Mouse (Mus musculus): Measurements from ENCODE around the gene Mis18a. TPM values are rescaled to one million over a fixed set of nuclear protein-coding genes. Genes with fewer than 3 reads are reported as not detected.

Gene Mis18a
- polyA plus RNA-seq, 1 experiment from 2014 or later = 35.0 TPM

DNA sequence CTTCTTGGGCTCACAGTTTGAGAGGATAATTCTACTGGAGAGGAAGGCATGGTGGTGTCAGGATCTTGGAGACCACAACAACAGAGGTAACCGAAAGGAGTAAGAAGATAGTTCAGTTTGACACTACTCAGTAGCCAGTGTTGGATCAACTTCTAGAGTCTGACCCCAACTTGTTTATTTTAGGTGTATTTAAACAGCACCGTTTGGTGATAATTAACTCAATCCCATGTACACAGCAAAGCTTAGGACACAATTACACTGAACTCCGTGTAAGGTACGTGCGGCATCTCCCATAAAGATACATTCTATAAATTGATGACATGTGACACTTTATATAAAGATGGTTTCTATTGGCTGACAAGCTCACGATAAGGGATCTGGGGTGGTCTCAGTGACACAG lies 52.6 kb downstream of the Mis18a start:
- Histone ChIP-seq H3K27ac (ENCODE audit: low read length) (no peak overlapping the region), H3K36me3 (ENCODE audit: control insufficient read depth, insufficient read depth) (no peaks in the 10 kb centered on the region), H3K27me3 (ENCODE audit: control insufficient read depth, insufficient read depth, low read length) (no peaks in the 10 kb centered on the region), H3K4me2 (ENCODE audit: low read depth, low read length) (no peak overlapping the region), H3K4me3 (ENCODE audit: low read length) (no peak overlapping the region), H3K9ac (ENCODE audit: low read length) (no peak overlapping the region), H3K9me3 (replicated peaks; ENCODE audit: control insufficient read depth, low read length) (peaks cover 4% of the 10 kb centered on the region), H3K4me1 (ENCODE audit: control insufficient read depth, insufficient read depth, low read length) (no peaks in the 10 kb centered on the region)
- 95% methylated on average over 6 of the region's 6 CpGs for WGBS
- ATAC-seq (replicated peaks; ENCODE audit: extremely low read depth, insufficient read depth, low FRiP score) = no peak

DNA sequence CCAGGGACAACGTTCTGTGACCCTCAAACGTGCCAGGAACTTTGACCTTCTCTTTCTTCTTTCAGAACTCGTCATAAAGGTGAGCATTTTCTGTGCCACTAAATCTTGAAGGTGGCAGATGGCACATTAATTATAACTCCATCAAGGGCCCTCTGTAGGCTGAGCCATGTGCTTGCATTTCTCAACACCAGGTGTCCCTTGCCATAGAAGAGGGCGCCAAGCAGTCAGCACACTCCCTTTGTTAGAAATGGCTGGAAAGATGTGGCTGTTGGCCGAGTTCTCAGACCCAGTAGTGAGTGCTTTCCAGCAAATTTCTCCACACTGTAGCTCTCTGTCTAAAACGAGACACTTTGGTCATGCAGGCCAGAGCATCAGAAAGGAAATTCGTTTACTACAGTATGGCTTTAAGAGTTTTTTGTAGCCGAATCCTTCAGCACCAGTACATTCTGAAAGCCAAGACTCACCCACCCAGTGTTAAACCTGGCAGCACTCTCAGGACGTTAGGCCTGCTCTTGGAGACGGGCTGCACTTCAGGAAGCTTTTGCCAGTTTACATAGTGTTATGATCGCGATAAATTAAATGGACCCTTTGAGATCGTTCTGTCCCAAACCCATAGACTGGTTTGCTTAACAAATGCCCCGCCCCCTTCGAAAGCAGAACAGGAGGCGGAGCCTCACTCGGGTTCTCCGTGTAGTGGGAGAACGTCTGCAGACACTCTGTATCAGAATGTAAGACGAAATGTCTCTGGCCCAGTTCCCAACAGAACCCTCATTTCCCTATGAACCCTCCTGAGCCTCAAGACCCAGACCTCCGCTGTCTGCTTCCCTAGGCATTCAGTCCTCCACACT lies 53.5 kb downstream of the Mis18a start:
- H3K4me2 ChIP-seq (ENCODE audit: low read depth, low read length) = no peak overlapping the region
- H3K36me3 ChIP-seq (ENCODE audit: control insufficient read depth, insufficient read depth) = no peaks in the 10 kb centered on the region
- 74% methylated on average over 21 of the region's 21 CpGs for WGBS
- no peak for ATAC-seq (replicated peaks; ENCODE audit: extremely low read depth, insufficient read depth, low FRiP score)
- H3K9me3 ChIP-seq (replicated peaks; ENCODE audit: control insufficient read depth, low read length) = no peaks in the 10 kb centered on the region
- no peaks in the 10 kb centered on the region for H3K27me3 ChIP-seq (ENCODE audit: control insufficient read depth, insufficient read depth, low read length)
- no peak overlapping the region for H3K9ac ChIP-seq (ENCODE audit: low read length)
- no peak overlapping the region for H3K27ac ChIP-seq (ENCODE audit: low read length)
- H3K4me3 ChIP-seq (ENCODE audit: low read length) = no peak overlapping the region
- H3K4me1 ChIP-seq (ENCODE audit: control insufficient read depth, insufficient read depth, low read length) = no peaks in the 10 kb centered on the region

Other genes starting within 250 kb of the Mis18a start
- 36.1 and 41.4 TPM in 2 replicates for gene Mrap, start 10.8 kb upstream of the Mis18a start, polyA plus RNA-seq (2015; fragmentation: Nextera tagmentation; extraction: Ambion mirVana)
- gene Urb1, start 83.0 kb upstream of the Mis18a start, polyA plus RNA-seq (2015; fragmentation: Nextera tagmentation; extraction: Ambion mirVana) = 6.7 and 7.2 TPM in 2 replicates
- 3.3 TPM in 2 replicates for gene Eva1c, start 99.3 kb upstream of the Mis18a start, polyA plus RNA-seq (2015; fragmentation: Nextera tagmentation; extraction: Ambion mirVana)
- 48.2 and 54.4 TPM in 2 replicates for gene Cfap298, start 207.7 kb upstream of the Mis18a start, polyA plus RNA-seq (2015; fragmentation: Nextera tagmentation; extraction: Ambion mirVana)

Data from heart, embryonic 16.5 days (tissue).